Mouse (Mus musculus) hindbrain, embryonic 11.5 days (tissue): Measurements from ENCODE around the gene Vmn1r8. TPM values are rescaled to one million over a fixed set of nuclear protein-coding genes. Genes with fewer than 3 reads are reported as not detected.
A peak's percentile ranks its signal among the peaks of the same experiment; 100 is the strongest.
"Not testable (repeated sequence)": the region's sequence is repeated elsewhere in the genome, so short reads cannot be mapped to it uniquely, and the experiment has no call there.

Experiments
- ATAC-seq: fragments of 200-750 bp; cut with Nextera tagmentation; 2 replicates; pipeline ENCODE4 v1.8.0; 2017; ENCODE audit warnings: mild to moderate bottlenecking, moderate TSS enrichment, moderate library complexity; ENCODE audit not compliant: low FRiP score
- DNase-seq: peaks from one replicate; pipeline ENCODE4 v3.0.0-alpha.2; 2015; ENCODE audit warnings: low spot score
- H3K27ac ChIP-seq: fragments of 300-500 bp; sonication (generic); 2 replicates; pipeline ENCODE4 v1.5.1; 2014; ENCODE audit warnings: mild to moderate bottlenecking, low read depth, low read length
- H3K27me3 ChIP-seq: fragments of 300-500 bp; sonication (generic); 2 replicates; pipeline ENCODE4 v1.6.1; 2014; ENCODE audit warnings: mild to moderate bottlenecking, low read length, moderate library complexity, mixed read lengths; ENCODE audit not compliant: control insufficient read depth, insufficient read depth
- H3K36me3 ChIP-seq: fragments of 300-500 bp; sonication (generic); 2 replicates; pipeline ENCODE4 v1.6.1; 2014; ENCODE audit warnings: mild to moderate bottlenecking, low read length, moderate library complexity, mixed read lengths; ENCODE audit not compliant: control insufficient read depth, insufficient read depth
- H3K4me1 ChIP-seq: fragments of 300-500 bp; sonication (generic); replicated peaks from 2 replicates; pipeline ENCODE4 v1.6.1; 2014; ENCODE audit warnings: low read length, mixed read lengths; ENCODE audit not compliant: control insufficient read depth, insufficient read depth
- H3K4me2 ChIP-seq: fragments of 300-500 bp; sonication (generic); replicated peaks from 2 replicates; pipeline ENCODE4 v1.6.1; 2014; ENCODE audit warnings: mild to moderate bottlenecking, low read depth, low read length
- H3K4me3 ChIP-seq: fragments of 300-500 bp; sonication (generic); 2 replicates; pipeline ENCODE4 v1.5.1; 2014; ENCODE audit warnings: low read depth, low read length
- H3K9ac ChIP-seq: fragments of 300-500 bp; sonication (generic); 2 replicates; pipeline ENCODE4 v1.6.1; 2014; ENCODE audit warnings: low read depth, low read length
- H3K9me3 ChIP-seq: fragments of 300-500 bp; sonication (generic); 2 replicates; pipeline ENCODE4 v1.6.1; 2016; ENCODE audit warnings: low read length; ENCODE audit not compliant: control insufficient read depth
- WGBS: fragments of 180-500 bp; shearing (Covaris S2); extraction: QIAGEN DNeasy Blood & Tissue Kit; methylation state at CpG from one replicate; pipeline ENCODE4 v1.1.7; 2014; 5-methylcytosine and 5-hydroxymethylcytosine counted together
- polyA plus RNA-seq: library from polyadenylated mRNA; unstranded; fragments of >200 nt; fragmentation: Nextera tagmentation; extraction: Ambion mirVana; gene quantifications from 2 replicates; pipeline ENCODE4 v1.2.1, GENCODE M21; 2014

Gene Vmn1r8
- polyA plus RNA-seq, result not detected in 2 replicates

GRCm38 (mm10) chr6:57031984-57032383 lies at the start of gene Vmn1r8:
Gene Vmn1r8, plus strand, starts transcription at chr6:57032284.
- no peak for DNase-seq
- no peaks in the 10 kb centered on the region for H3K27me3 ChIP-seq
- no peak within 1 kb of the TSS for H3K9ac ChIP-seq
- no peaks in the 10 kb centered on the region for H3K36me3 ChIP-seq
- no peak within 1 kb of the TSS for H3K4me3 ChIP-seq
- H3K4me1 ChIP-seq, result no peaks in the 10 kb centered on the region
- no peak within 1 kb of the TSS for H3K27ac ChIP-seq
- ATAC-seq, result no peak
- H3K4me2 ChIP-seq, result no peak within 1 kb of the TSS
- no peaks in the 10 kb centered on the region for H3K9me3 ChIP-seq

DNA sequence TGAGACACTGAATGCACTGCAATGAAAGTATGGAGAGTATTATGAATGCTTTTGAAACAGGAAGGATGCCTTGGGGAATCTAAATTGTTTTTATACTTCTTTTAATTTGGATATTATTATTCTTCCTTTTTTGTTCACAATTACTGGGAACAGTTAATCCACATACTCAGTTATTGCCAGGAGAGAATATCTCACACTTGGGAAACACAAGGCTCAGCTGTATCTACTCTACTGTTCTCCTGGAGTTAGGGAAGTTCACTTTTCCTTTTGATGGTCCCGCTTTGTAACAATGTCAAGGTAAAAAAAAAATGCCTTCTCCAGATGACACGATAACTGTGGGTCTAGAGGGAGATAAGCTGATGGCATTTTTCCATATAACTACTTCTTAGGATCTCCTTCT lies 35.1 kb upstream of the Vmn1r8 start, which contains the start of gene Vmn1r6:
Vmn1r6 (plus strand) TSS at position 301 of the 400 bp plus-strand sequence.
- H3K9me3 ChIP-seq, result no peaks in the 10 kb centered on the region
- no peaks in the 10 kb centered on the region for H3K27me3 ChIP-seq
- WGBS, result 87% methylated on average over 2 of the region's 2 CpGs
- H3K9ac ChIP-seq, result no peak within 1 kb of the TSS
- no peak within 1 kb of the TSS for H3K27ac ChIP-seq
- no peaks in the 10 kb centered on the region for H3K4me1 ChIP-seq
- H3K4me2 ChIP-seq, result no peak within 1 kb of the TSS
- ATAC-seq, result no peak
- H3K36me3 ChIP-seq, result no peaks in the 10 kb centered on the region
- no peak within 1 kb of the TSS for H3K4me3 ChIP-seq
- DNase-seq, result no peak

- H3K4me3 ChIP-seq, DNase-seq, H3K36me3 ChIP-seq, H3K9me3 ChIP-seq, H3K4me2 ChIP-seq, H3K27me3 ChIP-seq, ATAC-seq, H3K4me1 ChIP-seq, H3K27ac ChIP-seq, H3K9ac ChIP-seq: not testable (repeated sequence)
- WGBS, result 86% methylated on average over 2 of the region's 2 CpGs
Measured at GRCm38 (mm10) chr6:57025224-57025623, 6.9 kb upstream of the Vmn1r8 start, which contains the start of gene Vmn1r7. Gene Vmn1r7, minus strand, starts transcription at chr6:57025324.

DNA sequence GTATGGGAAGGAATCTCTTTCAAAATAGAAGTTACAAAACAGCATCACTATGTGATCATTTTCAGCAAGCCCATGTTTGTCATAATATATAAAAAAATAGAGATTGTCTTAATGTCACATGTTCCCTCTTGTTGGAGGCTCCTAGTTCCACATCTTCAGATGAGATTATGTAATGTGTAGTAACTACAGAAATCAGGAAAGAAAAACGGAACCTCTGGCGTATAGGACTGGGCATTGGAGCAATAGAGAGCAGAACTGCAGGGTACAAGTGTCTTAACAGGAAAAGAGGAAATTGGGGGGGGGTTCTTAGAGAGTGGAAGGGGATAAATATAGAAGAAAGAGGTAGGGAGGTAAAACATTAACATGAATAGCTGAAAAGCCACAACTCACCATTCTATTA lies 2.6 kb downstream of the Vmn1r8 start:
- ATAC-seq (no peak), DNase-seq (no peak)
- H3K27me3 ChIP-seq, result no peaks in the 10 kb centered on the region
- no peaks in the 10 kb centered on the region for H3K9me3 ChIP-seq
- H3K36me3 ChIP-seq, result no peaks in the 10 kb centered on the region
- 93% methylated on average over 2 of the region's 2 CpGs for WGBS
- H3K4me1 ChIP-seq, result no peaks in the 10 kb centered on the region
- H3K4me2 ChIP-seq, result no peak overlapping the region
- no peak overlapping the region for H3K4me3 ChIP-seq
- H3K27ac ChIP-seq, result no peak overlapping the region
- no peak overlapping the region for H3K9ac ChIP-seq

- ATAC-seq, result no peak
- no peaks in the 10 kb centered on the region for H3K27me3 ChIP-seq
- peak; percentile 1 for DNase-seq
- H3K27ac ChIP-seq, result no peak overlapping the region
- no peak overlapping the region for H3K4me3 ChIP-seq
- H3K4me2 ChIP-seq, result no peak overlapping the region
- no peaks in the 10 kb centered on the region for H3K9me3 ChIP-seq
- H3K4me1 ChIP-seq, result no peaks in the 10 kb centered on the region
- H3K9ac ChIP-seq, result no peak overlapping the region
- no peaks in the 10 kb centered on the region for H3K36me3 ChIP-seq
Measured at GRCm38 (mm10) chr6:57063730-57064129, 31.6 kb downstream of the Vmn1r8 start.

- H3K36me3 ChIP-seq, result no peaks in the 10 kb centered on the region
- 88% methylated on average over 2 of the region's 2 CpGs for WGBS
- H3K4me3 ChIP-seq, result no peak within 1 kb of the TSS
- no peak within 1 kb of the TSS for H3K27ac ChIP-seq
- H3K4me2 ChIP-seq, result no peak within 1 kb of the TSS
- no peaks in the 10 kb centered on the region for H3K27me3 ChIP-seq
- no peak for ATAC-seq
- H3K9me3 ChIP-seq, result no peaks in the 10 kb centered on the region
- no peaks in the 10 kb centered on the region for H3K4me1 ChIP-seq
- H3K9ac ChIP-seq, result no peak within 1 kb of the TSS
- DNase-seq, result no peak
Measured at GRCm38 (mm10) chr6:57066487-57066886, 34.4 kb downstream of the Vmn1r8 start, which contains the start of gene Vmn1r9. Gene Vmn1r9, plus strand, starts transcription at chr6:57066787.

Other genes with a start within 250 kb of the Vmn1r8 start
- 37.4 and 39.7 TPM in 2 replicates for gene Kbtbd2, start 234.5 kb upstream of the Vmn1r8 start, polyA plus RNA-seq
- gene Fkbp9, start 200.2 kb upstream of the Vmn1r8 start, polyA plus RNA-seq, result 55.4 and 61.4 TPM in 2 replicates
- 98.1 and 102 TPM in 2 replicates for gene Nt5c3, start 108.4 kb upstream of the Vmn1r8 start, polyA plus RNA-seq
- gene Vmn1r4, start 108.3 kb upstream of the Vmn1r8 start, polyA plus RNA-seq, result 0.15 and 0.38 TPM in 2 replicates
- not detected in 2 replicates for gene Vmn1r5, start 62.0 kb upstream of the Vmn1r8 start, polyA plus RNA-seq
- not detected in 2 replicates for gene Vmn1r6, start 35.0 kb upstream of the Vmn1r8 start, polyA plus RNA-seq
- not detected in 2 replicates for gene Vmn1r7, start 7.0 kb upstream of the Vmn1r8 start, polyA plus RNA-seq
- not detected in 2 replicates for gene Vmn1r9, start 34.5 kb downstream of the Vmn1r8 start, polyA plus RNA-seq
- not detected in 2 replicates for gene Vmn1r10, start 77.2 kb downstream of the Vmn1r8 start, polyA plus RNA-seq
- not detected in 2 replicates for gene Vmn1r11, start 101.2 kb downstream of the Vmn1r8 start, polyA plus RNA-seq
- gene Vmn1r12, start 124.6 kb downstream of the Vmn1r8 start, polyA plus RNA-seq, result not detected in 2 replicates
- not detected in 2 replicates for gene Vmn1r13, start 171.0 kb downstream of the Vmn1r8 start, polyA plus RNA-seq
- gene Vmn1r14, start 199.4 kb downstream of the Vmn1r8 start, polyA plus RNA-seq, result not detected in 2 replicates
- not detected in 2 replicates for gene Vmn1r15, start 225.7 kb downstream of the Vmn1r8 start, polyA plus RNA-seq